Mouse (Mus musculus) midbrain, postnatal 0 days (tissue): ENCODE results near the gene Evx2. TPM values are rescaled to one million over a fixed set of nuclear protein-coding genes. Genes with fewer than 3 reads are reported as not detected.
A peak's percentile ranks its signal among the peaks of the same experiment; 100 is the strongest.

Experiments used
- ATAC-seq: fragments of 200-750 bp; cut with Nextera tagmentation; 2 replicates; pipeline ENCODE4 v1.8.0; 2017; ENCODE audit warnings: moderate number of reproducible peaks, mild to moderate bottlenecking, moderate TSS enrichment, moderate library complexity; ENCODE audit not compliant: low FRiP score
- DNase-seq: peaks from one replicate; pipeline ENCODE4 v3.0.0-alpha.2; 2015; ENCODE audit warnings: low spot score
- H3K27ac ChIP-seq: fragments of 300-500 bp; sonication (generic); 2 replicates; pipeline ENCODE4 v1.5.1; 2014; ENCODE audit warnings: low read depth, mild to moderate bottlenecking, low read length, mixed read lengths
- H3K27me3 ChIP-seq: fragments of 300-500 bp; sonication (generic); 2 replicates; pipeline ENCODE4 v1.6.1; 2014; ENCODE audit warnings: low read length, control low read depth, mixed read lengths; ENCODE audit not compliant: insufficient read depth
- H3K36me3 ChIP-seq: fragments of 300-500 bp; sonication (generic); 2 replicates; pipeline ENCODE4 v1.6.1; 2014; ENCODE audit warnings: low read length, control low read depth, mixed read lengths; ENCODE audit not compliant: insufficient read depth
- H3K4me1 ChIP-seq: fragments of 300-500 bp; sonication (generic); 2 replicates; pipeline ENCODE4 v1.6.1; 2014; ENCODE audit warnings: mild to moderate bottlenecking, control low read depth, antibody characterized with exemption, low read length, mixed read lengths; ENCODE audit not compliant: insufficient read depth
- H3K4me2 ChIP-seq: fragments of 300-500 bp; sonication (generic); 2 replicates; pipeline ENCODE4 v1.6.1; 2014; ENCODE audit warnings: low read depth, mild to moderate bottlenecking, low read length, mixed read lengths; ENCODE audit not compliant: poor library complexity, severe bottlenecking
- H3K4me3 ChIP-seq: fragments of 300-500 bp; sonication (generic); 2 replicates; pipeline ENCODE4 v1.5.1; 2014; ENCODE audit warnings: low read depth, mild to moderate bottlenecking, low read length, moderate library complexity
- H3K9ac ChIP-seq: fragments of 300-500 bp; sonication (generic); replicated peaks from 2 replicates; pipeline ENCODE4 v1.6.1; 2014; ENCODE audit warnings: mild to moderate bottlenecking, low read length, moderate library complexity, mixed read lengths; ENCODE audit not compliant: poor library complexity, severe bottlenecking
- H3K9me3 ChIP-seq: fragments of 300-500 bp; sonication (generic); 2 replicates; pipeline ENCODE4 v1.6.1; 2016; ENCODE audit warnings: low read length, control low read depth
- CTCF ChIP-seq: IDR thresholded peaks from 2 replicates; pipeline ENCODE4 v1.5.1; 2016; ENCODE audit warnings: antibody characterized with exemption, mild to moderate bottlenecking
- WGBS: fragments of 180-500 bp; shearing (Covaris S2); extraction: QIAGEN DNeasy Blood & Tissue Kit; methylation state at CpG from one replicate; pipeline ENCODE4 v1.1.7; 2014; 5-methylcytosine and 5-hydroxymethylcytosine counted together
- polyA plus RNA-seq: library from polyadenylated mRNA; unstranded; fragments of >200 nt; fragmentation: Nextera tagmentation; extraction: Ambion mirVana; gene quantifications from 2 replicates; pipeline ENCODE4 v1.2.1, GENCODE M21; 2015
- total RNA-seq: library from RNA; depleted of rRNA; stranded (reverse); fragments of >200 nt; gene quantifications from 2 replicates; pipeline ENCODE4 v1.2.3, GENCODE M21; 2014

Evx2 gene
- total and polyA plus RNA-seq, 2 experiments from 2014 or later: 0.33 to 4.2 TPM

DNA sequence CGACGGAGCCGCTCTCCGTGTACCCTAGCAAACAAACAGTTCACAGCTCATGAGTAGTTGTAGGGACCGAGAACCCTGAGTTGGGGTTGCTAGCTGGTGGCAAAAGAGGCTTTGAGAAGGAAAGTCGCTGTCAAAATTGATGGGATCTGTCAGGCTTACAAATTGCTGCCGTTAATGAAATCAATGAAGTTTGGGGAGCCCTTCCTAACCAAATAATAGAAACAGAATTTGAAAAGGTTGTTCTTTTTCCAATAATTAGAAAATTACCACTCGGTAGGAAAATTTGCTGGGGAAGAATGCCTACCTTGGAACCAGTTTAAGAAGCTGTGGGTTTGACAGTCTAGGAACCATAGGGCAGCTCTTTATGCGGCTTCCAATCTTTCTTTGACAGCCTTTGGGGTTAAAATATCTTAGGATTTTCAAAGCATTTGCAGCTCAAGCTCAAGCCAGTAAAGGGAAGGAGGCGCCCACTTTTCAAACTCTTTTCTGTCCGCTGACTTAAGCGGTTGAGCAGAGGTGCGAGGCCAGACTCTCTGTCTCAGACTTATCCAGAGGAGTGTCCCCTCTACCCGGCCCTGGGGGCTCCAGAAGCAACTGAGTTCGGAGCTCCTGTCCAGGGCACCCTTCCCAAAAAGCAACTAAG lies 1.2 kb downstream of the Evx2 start:
- 1% methylated on average over 15 of the region's 15 CpGs for WGBS
- TF ChIP-seq CTCF: no peak
- Histone ChIP-seq H3K27me3 (peaks cover 66% of the 10 kb centered on the region), H3K4me2 (no peak overlapping the region), H3K4me3 (peak overlapping the region; percentile 18), H3K27ac (no peak overlapping the region), H3K9me3 (no peaks in the 10 kb centered on the region), H3K36me3 (no peaks in the 10 kb centered on the region), H3K9ac (no peak overlapping the region), H3K4me1 (no peaks in the 10 kb centered on the region)
- no peak for DNase-seq
- ATAC-seq: no peak

DNA sequence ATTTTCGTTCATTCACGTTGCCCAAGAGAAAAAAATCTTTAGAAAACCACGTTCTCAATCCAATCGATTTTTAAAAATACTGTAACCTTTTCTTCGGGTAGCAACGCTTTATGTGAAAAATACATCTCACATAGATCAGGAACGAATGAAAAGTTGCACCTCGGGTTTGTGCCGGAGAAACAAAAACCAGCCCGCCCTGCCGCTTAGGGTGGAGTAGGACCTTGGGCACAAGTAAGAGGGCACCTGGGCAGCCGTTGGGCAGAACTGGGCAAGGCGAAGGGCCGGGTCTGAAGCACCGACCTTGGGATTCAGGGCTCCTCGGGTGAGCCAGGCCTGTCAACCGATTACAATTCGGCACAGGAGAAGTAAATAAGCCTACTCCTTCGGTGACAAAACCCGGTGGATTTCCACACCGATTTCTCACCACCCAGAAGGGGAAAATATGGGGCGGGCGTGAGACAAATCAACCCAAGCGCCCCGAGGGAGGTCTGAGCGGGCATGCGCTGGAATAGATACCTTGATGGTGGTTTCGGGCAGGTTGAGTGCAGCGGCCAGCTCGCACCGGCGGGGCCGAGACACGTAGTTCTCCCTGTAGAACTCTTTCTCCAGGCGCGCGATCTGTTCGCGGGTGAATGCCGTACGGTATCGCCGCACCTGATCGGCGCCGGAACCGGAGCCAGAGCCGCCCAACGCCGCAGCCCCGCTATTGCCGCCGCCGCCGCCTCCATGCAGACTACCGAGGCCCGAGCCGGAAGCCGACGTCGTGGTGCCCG lies 1.9 kb downstream of the Evx2 start:
- no peaks in the 10 kb centered on the region for H3K9me3 ChIP-seq
- ATAC-seq (no peak), DNase-seq (no peak)
- WGBS: 3% methylated on average over 62 of the region's 62 CpGs
- 0 out of 2 replicates have a peak overlapping the region, but pooled peaks have one; percentile 17 for H3K4me3 ChIP-seq
- peaks cover 61% of the 10 kb centered on the region for H3K27me3 ChIP-seq
- no peak overlapping the region for H3K9ac ChIP-seq
- TF ChIP-seq CTCF: no peak
- no peaks in the 10 kb centered on the region for H3K4me1 ChIP-seq
- no peaks in the 10 kb centered on the region for H3K36me3 ChIP-seq
- H3K27ac ChIP-seq: no peak overlapping the region
- H3K4me2 ChIP-seq: no peak overlapping the region

DNA sequence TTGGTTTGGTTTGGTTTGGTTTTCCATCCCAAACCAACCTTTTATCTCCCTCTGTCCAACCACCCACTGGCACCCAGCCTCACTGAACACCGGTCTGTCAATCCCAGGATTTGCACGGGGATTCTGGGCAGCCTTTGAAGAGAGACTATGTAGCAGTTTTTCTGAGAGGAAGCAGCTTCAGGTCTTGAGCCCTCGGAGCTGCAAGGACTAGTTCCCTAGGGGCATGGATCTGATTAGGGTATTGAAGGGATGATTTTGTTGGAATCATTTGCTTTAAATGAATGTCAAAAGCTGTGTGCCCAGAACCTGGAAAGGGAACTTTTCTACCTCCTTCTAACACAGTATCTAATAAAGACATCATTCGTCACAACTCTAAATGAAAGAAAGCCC lies 2.7 kb downstream of the Evx2 start:
- WGBS: 2% methylated on average over 4 of the region's 4 CpGs
- Histone ChIP-seq H3K36me3 (no peaks in the 10 kb centered on the region), H3K4me1 (no peaks in the 10 kb centered on the region), H3K9me3 (no peaks in the 10 kb centered on the region), H3K27me3 (peaks cover 61% of the 10 kb centered on the region), H3K27ac (no peak overlapping the region), H3K4me3 (no peak overlapping the region), H3K9ac (no peak overlapping the region), H3K4me2 (no peak overlapping the region)
- ATAC-seq (no peak), DNase-seq (no peak)
- no peak for TF ChIP-seq CTCF

DNA sequence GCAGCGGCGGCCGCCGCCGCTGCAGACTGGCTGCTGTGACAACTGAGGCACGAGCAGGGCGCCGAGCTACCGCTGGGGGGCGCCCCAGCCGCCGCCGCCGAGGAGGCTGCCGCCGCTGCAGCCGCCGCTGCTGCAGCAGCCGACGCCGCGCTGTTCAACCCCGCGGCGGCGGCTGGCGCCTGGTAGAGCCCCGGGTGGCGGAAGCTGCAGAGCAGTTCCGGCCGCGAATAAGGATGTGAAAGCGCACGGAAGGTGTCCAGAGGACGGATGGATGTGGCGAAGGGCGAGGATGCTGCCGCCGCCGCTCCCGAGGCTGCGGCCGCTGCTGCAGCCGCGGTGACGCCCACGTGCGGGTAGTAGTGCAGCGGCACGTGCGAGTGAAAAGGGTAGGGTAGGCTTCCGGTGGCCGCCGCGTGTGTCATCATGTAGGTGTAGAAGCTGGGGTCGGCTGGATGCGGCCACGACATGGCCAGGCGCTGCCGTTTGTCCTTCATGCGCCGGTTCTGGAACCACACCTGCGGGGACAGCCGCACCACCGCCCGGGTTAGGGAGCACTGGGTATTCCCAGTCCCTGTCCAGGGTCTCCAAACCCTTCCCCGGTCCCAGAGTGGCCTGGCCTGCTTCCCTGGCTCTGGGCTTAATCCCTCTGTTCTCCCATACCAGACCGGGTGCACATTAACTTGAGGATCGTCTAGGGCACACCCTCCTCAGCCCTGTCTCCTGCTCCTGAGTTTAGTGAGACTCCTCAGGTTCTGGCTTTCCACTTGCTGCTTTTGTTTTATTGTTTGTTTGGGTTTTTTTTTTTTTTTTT lies 3.3 kb downstream of the Evx2 start:
- peak overlapping the region; percentile 43 for H3K4me2 ChIP-seq
- TF ChIP-seq CTCF: no peak
- H3K9ac ChIP-seq: no peak overlapping the region
- ATAC-seq (no peak), DNase-seq (no peak)
- H3K27me3 ChIP-seq: peaks cover 61% of the 10 kb centered on the region
- peak overlapping the region; percentile 32 for H3K4me3 ChIP-seq
- H3K36me3 ChIP-seq: no peaks in the 10 kb centered on the region
- no peaks in the 10 kb centered on the region for H3K9me3 ChIP-seq
- H3K27ac ChIP-seq: no peak overlapping the region
- no peaks in the 10 kb centered on the region for H3K4me1 ChIP-seq
- WGBS: under 1% methylated on average over 54 of the region's 69 CpGs

DNA sequence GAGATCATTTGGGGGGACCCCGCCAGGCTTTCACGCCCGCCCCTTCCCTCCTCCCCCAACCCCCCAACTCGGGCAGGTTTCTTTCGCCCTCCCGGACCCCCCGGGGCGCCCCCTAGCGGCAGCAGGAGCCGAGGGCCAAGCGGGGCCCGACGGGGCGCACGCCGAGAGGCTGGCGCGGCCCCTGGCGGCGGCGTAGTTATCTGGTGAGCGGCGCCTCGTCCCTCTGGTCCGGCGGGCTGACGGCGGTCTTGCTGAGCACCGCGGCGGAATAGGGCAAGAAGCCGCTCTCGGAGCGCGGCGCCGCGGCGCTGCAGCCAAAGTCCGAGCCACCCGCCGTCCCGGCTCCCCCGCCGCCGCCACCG lies 4.0 kb downstream of the Evx2 start:
- TF ChIP-seq CTCF: peak; percentile 43
- peaks cover 61% of the 10 kb centered on the region for H3K27me3 ChIP-seq
- WGBS: 3% methylated on average over 6 of the region's 47 CpGs
- H3K4me3 ChIP-seq: peak overlapping the region; percentile 32
- no peak overlapping the region for H3K9ac ChIP-seq
- H3K4me2 ChIP-seq: peak overlapping the region; percentile 43
- ATAC-seq: no peak
- H3K36me3 ChIP-seq: no peaks in the 10 kb centered on the region
- no peak for DNase-seq
- no peak overlapping the region for H3K27ac ChIP-seq
- no peaks in the 10 kb centered on the region for H3K9me3 ChIP-seq
- no peaks in the 10 kb centered on the region for H3K4me1 ChIP-seq
